Mouse (Mus musculus) T-cell, adult 2 months (primary cell): ENCODE data around the gene Zswim3.
A peak's percentile ranks its signal among the peaks of the same experiment; 100 is the strongest.

Experiments
- DNase-seq: peaks from one replicate; pipeline ENCODE4 v3.0.0; 2022; ENCODE audit warnings: low spot score

Zswim3 gene

GRCm38 (mm10) chr2:164781876-164782275, 23.0 kb upstream of the Zswim3 start:
- no peak for DNase-seq

- DNase-seq = no peak
Observed at GRCm38 (mm10) chr2:164783926-164784581, 20.8 kb upstream of the Zswim3 start.

GRCm38 (mm10) chr2:164784869-164785420, 20.0 kb upstream of the Zswim3 start:
- DNase-seq = no peak

GRCm38 (mm10) chr2:164785481-164786387, 19.2 kb upstream of the Zswim3 start, which contains the start of gene Snx21:
Gene Snx21 (plus strand): TSS chr2:164785823.
- DNase-seq = peak; percentile 37

- DNase-seq = no peak
Observed at GRCm38 (mm10) chr2:164786388-164786885, 18.5 kb upstream of the Zswim3 start.

- no peak for DNase-seq
Observed at GRCm38 (mm10) chr2:164787032-164787431, 17.9 kb upstream of the Zswim3 start.

GRCm38 (mm10) chr2:164787779-164788178, 17.1 kb upstream of the Zswim3 start:
- no peak for DNase-seq

- DNase-seq = no peak
Observed at GRCm38 (mm10) chr2:164788411-164788810, 16.5 kb upstream of the Zswim3 start.

GRCm38 (mm10) chr2:164790451-164790850, 14.4 kb upstream of the Zswim3 start:
- no peak for DNase-seq

GRCm38 (mm10) chr2:164791841-164792261, 13.0 kb upstream of the Zswim3 start:
- DNase-seq = no peak

GRCm38 (mm10) chr2:164792400-164793190, 12.3 kb upstream of the Zswim3 start:
- no peak for DNase-seq

GRCm38 (mm10) chr2:164793236-164793635, 11.7 kb upstream of the Zswim3 start:
- DNase-seq = peak; percentile 56

- peak; percentile 18 for DNase-seq
Observed at GRCm38 (mm10) chr2:164793772-164794171, 11.1 kb upstream of the Zswim3 start.

GRCm38 (mm10) chr2:164794293-164794692, 10.6 kb upstream of the Zswim3 start:
- DNase-seq = peak; percentile 75

- DNase-seq = no peak
Observed at GRCm38 (mm10) chr2:164795868-164796267, 9.0 kb upstream of the Zswim3 start.

GRCm38 (mm10) chr2:164798554-164798953, 6.3 kb upstream of the Zswim3 start:
- DNase-seq = peak; percentile 25

- DNase-seq = no peak
Observed at GRCm38 (mm10) chr2:164800252-164801004, 4.5 kb upstream of the Zswim3 start.

- no peak for DNase-seq
Observed at GRCm38 (mm10) chr2:164803201-164803920, 1.5 kb upstream of the Zswim3 start.

- DNase-seq = no peak
Observed at GRCm38 (mm10) chr2:164803921-164804313, 981 bp upstream of the Zswim3 start.

GRCm38 (mm10) chr2:164805332-164805718, 427 bp downstream of the Zswim3 start:
- DNase-seq = no peak
